Mouse (Mus musculus): ENCODE data around the gene Hs6st2. TPM values are rescaled to one million over a fixed set of nuclear protein-coding genes. Genes with fewer than 3 reads are reported as not detected.

Gene Hs6st2
- not detected in 2 replicates for total RNA-seq (2014; fragmentation: Nextera tagmentation)
- not detected in 2 replicates for total RNA-seq (2017)

DNA sequence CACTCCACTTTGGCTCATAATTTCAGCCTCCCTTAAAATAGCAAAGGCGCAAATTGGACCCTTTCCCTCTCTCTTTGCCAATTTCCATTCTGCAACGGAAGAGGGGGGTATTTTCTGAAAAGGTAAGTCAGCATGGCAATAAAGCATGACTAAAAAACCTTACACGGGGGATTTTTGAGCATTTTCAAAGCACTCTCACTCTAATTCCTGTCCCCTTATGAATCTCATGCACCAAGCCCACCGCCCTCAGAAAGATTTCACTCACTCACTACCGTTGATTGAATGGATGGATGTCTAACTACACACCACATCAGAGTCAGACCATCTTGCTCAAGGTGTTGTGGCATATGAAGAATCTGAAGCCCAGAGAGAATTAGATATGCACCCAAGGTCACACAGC is at the start of gene Hs6st2:
Hs6st2 (minus strand) TSS at position 101 of the 400 bp plus-strand sequence.
- ATAC-seq (replicated peaks; ENCODE audit: poor library complexity, severe bottlenecking), result no peak

DNA sequence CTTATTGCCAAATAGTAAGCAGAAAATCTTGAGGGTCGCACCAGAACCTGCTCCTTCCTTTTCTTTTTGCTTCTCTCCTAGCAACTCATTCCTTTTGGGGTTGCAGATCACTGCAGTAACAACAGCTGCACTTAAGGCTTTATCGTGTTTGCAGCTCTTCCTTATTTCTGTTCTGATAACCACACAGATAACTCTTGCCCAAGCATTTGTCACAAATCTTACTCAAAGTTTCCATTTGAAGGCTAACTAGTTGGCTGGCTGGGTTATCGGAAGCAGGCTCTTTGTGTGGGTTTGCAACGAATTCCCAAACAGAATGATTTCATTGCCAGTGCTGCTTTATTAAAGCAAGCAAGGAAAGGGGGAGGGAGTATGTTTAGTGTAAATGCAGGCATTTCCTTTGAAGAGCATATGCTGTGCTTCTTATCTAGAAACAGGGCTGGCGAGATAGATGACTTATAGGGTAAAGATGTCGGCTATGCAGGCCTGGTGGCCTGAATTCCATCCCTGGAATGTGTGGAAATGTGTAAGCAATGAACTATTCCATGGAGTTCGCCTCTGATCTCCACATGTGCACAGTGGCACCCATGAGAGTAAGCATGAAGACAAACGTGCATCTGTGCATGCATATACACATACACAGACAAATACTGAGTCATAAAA is 32.6 kb upstream of the Hs6st2 start:
- peak; percentile 72 for ATAC-seq (replicated peaks; ENCODE audit: poor library complexity, severe bottlenecking)

DNA sequence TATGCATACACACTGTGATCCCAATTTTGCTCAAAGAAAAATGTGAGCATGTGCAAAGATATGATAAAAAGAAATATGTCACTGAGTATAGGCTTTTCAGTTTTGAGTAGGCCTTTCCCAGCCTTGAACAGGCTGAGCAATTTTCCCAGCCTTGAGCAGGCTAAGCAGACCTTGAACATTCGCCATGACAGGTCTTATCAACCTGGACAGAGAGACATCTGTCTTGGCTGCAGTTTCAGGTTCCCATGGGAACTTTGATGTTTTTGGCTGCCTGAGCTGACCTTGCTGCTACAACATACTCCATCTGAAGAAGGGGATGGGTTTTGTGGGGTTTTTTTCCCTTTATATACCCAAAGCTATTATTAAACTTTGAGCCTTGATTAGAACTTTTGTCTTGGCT is 31.3 kb upstream of the Hs6st2 start:
- no peak for ATAC-seq (replicated peaks; ENCODE audit: poor library complexity, severe bottlenecking)

DNA sequence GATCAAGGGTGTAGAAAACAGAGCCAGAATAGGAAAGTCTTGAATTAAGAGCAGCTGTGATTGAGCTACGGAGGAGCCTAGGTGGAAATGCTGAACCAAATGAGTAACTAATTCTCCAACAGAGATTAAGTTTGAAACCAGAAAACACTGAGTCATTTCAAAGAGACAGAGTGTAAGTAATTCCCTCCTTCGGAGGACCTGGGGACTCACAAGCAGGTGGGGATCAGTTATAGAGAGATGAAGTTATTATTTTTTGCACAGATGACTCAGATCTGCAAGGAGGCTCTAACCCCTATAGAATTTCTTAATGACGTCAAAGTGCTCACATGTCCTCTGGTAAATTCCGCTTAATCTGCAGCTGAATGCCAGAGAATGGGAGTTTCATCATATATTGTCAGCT is 21.2 kb upstream of the Hs6st2 start:
- ATAC-seq (replicated peaks; ENCODE audit: poor library complexity, severe bottlenecking), result no peak

DNA sequence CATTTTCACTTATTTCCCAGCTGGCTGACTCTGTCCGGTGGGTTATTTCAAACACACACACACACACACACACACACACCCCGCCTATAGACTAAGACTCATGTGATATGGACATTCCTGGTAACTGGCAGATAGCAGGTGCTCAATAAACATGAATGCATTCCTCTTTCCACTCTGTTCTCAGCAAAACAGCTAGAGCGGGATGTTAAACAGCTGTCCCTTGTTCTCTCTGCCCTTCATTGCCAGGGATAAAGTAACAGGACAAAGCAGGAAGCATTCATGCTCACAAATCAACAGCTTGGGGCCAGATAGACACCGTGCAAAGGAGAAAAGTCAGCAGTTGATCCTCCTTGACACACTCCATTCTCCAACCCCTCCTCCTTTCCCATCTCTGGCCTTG is 17.4 kb upstream of the Hs6st2 start:
- ATAC-seq (replicated peaks; ENCODE audit: poor library complexity, severe bottlenecking), result no peak

DNA sequence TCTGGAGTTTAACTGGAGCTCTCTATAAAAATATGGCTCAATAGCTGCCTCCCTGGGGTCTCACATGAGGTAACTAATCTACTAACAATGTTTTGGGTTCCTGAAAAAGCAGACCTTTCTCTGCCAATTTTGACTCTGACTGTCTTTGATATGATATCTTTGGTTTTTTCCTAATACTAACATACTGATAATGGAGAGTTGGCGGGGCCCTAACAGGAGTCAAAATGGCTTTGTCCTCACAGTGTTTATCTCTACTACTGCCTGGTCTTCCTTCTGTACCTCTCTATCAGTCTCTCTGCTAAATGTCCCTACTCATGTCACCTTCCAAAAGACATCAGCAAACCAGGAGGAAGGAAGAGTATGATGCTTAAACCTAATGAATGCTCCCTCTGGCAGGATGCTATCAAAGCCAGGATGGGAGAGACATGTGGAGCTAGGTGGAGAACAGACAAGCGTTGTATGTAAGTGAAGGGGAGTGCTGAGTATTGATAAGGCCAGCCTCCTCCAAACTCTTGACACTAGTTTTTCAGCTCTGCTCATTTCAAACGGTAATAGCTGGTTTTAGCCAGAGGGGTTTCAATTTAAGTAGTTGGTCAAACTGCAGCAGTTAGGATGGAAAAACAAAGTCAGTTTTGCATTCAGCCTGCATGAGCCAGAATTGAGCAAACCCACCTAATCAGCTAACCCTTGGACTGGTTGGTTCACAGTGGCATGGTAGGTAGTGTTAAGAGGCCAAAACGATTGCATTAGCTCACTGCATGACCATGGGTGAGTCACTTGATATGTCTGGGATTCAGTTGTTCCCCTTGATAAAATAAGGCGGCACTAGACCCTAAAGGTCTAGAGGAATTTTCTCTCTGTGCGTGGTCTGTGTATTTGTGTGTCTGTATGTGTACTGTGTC is 4.6 kb upstream of the Hs6st2 start:
- ATAC-seq (replicated peaks; ENCODE audit: poor library complexity, severe bottlenecking), result no peak

DNA sequence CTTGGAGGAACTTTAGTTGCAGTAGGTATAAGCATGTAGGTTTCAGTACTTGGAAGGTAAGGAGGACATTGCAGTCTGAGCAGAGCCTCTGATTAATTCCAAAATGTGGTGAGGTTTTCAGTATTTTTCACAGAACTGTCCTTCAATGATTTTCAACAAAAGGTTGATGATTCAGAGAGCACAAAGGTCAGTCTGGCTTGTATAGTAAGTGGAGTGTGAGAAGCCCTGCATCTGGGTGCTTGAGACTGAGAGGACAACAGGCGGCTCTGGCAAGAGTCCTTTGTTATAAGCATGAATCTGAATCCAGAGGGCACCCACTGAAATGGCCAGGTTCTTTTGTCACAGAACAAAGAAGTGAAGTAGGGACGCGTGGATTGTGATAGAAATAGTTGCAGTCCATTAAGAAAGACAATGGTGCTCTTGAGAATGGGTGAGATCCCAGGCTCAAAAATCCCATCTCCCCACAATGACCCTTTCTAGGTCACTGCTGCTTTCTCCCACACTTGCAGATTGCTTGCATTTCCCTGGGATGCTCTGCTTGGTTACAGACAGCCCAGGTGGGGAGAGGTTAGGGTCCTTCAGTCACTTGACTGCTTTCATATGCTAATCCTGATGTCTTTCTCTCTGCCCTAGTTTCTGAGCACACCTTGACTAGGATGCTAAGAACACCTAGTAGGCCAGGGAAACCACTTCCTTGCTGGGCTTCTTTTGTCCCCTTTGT is 2.8 kb upstream of the Hs6st2 start:
- ATAC-seq (replicated peaks; ENCODE audit: poor library complexity, severe bottlenecking), result no peak

DNA sequence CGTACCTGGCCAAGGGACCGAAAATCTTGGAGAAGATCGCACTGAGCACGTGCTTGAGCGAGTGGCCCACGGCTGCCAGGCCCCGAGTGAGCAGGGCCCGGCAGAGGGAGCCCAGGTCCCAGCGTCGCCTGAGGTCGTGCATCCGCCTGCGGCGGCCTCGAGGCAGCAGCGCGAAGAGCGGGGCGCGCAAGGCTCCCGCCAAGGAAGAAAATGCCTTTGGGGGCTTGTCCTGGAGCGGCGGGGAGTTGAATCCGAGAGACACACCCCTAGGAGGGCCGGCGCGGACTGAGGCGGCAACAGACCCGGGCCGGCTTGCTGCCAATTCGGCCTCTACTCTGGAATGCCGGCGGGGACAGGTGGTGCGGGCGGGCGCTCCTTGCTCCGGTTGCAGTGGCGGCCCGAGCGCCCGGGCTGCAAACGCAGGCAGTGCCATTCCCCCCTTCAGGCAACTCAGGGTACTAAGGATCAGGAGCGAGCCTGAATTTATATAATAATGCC is 437 bp downstream of the Hs6st2 start:
- peak; percentile 37 for ATAC-seq (replicated peaks; ENCODE audit: poor library complexity, severe bottlenecking)

DNA sequence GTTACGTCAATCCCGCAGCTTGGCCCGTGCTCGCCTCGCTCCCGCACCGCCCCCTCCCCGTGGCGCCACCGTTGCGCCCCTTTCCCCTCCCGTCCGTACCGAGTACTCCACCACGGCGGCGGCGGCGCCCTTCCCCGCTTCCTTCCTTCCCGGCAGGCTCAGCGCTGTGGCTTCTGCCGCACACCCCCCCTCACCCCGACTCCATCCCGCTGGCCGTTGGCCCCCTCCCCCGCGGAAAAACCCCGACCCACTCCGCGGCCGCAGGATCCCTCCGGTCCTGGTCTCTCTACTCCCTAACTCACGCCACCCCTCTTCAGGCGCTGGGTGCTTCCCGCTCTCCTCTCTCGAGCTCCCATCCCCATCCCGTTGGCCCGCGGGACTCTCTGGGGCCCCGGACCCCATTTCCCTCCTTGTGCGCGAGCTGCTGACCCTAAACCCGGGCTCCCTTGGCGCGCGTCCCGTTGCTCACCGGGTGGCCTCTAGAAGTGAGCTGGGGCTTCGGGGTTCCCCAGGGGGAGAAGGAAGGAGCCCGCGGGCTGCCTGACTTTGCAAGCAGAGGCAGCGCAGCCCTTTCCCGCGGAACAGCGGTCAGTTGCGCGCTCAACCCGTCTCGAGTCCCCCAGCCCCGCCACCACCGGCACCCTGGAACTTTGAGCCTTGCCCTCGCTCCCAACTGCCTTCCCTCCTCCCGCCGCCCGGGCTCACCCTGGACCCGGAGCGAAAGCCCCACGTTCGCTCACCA is 1.1 kb downstream of the Hs6st2 start:
- peak; percentile 66 for ATAC-seq (replicated peaks; ENCODE audit: poor library complexity, severe bottlenecking)

DNA sequence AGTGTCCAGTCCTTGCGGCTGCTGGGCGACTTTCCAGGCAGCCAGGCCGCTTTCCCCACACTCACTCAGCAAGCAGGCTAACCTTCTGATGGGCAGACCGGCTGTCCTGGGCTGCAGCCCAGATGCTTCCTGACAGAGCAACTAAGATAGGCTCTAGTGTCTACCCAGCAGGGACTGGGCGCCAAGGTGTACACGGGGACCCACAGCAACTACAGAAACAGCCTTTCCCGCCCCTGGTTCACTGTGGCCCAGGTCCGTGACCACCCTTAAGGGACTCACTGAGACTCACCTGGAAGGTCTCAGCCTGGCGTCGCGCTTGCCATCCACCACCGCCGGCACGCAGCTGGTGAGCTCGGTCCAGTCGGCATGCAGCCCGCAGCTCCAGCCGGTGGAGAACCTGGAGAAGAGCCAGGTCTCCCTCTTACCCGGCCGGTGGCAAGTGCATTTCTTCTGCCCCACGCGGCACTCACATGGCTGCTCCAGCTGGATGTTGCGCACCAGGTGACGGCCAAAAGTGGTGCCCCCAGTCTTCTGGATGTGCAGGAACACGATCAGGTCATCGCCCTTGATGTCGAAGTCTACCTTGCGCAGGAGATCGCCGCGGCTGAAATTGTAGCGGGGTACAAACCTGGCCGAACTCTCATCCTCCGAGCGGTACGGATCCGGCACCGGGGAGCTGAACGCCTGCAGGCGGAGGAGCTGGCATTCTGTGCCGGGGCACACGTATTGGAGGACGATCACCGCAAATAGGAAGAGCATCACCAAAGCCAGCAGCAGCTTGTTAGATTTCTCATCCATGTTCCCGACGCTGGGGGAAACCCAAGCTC is 1.8 kb downstream of the Hs6st2 start:
- ATAC-seq (replicated peaks; ENCODE audit: poor library complexity, severe bottlenecking), result 0 out of 2 replicates have a peak, but pooled peaks have one; percentile 12

DNA sequence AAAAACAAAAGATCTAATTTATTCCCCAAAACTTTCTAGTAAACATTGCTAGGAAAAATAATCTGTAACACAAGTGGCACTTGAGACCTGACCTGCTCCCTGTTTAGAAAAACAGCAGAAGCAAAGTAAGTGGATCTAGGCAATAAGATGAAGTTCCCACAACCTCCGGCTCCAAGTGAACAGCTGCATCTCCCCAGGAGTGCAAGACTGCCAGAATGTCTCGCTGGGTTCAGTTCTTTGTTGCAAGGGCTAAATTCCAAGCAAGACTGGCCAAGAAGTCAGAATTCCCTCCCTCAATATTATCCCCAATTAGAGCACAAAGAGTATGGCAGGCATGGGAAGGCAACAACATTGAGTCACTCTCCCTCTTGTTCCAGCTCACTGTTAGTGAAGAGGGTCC is 23.4 kb downstream of the Hs6st2 start:
- ATAC-seq (replicated peaks; ENCODE audit: poor library complexity, severe bottlenecking), result no peak

DNA sequence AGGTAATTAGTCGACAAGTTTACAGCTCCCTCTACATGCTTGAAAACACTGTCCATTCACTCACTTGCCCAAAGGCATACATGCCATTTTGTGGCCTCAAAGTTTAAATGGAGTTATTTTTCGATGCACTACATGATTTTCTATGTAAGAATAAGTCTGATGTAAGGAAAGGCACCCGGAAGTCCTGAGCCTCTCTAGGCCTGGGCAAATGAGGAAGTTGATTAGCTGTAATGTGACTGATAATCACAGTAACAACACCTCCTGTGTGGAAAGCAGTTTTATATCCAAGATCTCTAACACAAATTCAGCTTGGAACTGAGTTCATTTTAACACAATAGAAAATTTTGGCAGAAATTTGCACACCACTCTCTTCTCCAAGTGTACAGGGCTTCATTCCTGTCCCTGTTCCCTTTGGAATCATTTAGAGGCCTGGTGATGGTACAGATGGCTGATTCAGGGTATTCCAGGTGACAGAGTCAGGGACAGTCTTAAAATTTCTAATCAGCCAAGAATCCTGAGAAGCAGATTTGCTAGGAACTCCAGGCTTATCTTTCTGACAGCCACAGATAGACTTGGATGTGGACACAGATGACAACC is 38.9 kb downstream of the Hs6st2 start:
- ATAC-seq (replicated peaks; ENCODE audit: poor library complexity, severe bottlenecking), result no peak

DNA sequence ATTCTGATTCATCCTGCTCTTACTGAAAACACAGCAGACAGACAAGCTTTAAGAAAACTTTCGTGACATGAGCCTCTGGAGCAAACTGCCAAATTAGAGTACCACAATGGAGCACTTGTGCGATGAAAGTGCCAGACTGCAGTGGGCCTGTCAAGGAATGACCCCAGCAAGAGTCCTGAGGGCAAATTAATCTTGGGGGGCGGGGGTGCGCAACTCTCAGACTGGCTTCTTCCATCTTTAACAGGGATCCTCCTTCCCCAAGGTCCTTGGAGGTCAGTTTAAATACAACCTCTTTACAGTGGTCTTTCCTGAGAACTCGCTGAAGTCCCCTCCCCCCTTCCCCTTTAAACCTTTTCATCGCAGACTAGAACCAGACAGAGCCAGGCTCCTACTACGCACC is 45.9 kb downstream of the Hs6st2 start:
- no peak for ATAC-seq (replicated peaks; ENCODE audit: poor library complexity, severe bottlenecking)

DNA sequence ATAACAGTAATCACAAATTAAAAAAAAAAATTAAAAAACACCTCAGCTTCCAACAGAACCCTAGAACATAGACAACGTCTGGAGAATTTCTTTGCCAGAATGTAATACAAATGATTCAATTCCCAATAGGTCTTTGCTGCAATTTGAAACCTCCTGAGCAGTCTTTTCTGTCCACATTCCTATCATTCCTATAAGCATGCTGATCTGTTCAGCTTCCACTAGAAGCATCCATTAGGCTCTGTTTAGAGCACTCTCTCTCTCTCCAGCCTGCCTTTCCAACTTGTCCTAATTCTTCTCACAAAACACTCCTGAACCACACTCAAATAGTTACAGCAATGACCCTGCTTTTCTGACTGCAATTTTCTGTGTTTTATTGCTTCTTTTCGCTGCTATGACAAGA is 50.3 kb downstream of the Hs6st2 start:
- ATAC-seq (replicated peaks; ENCODE audit: poor library complexity, severe bottlenecking), result no peak

DNA sequence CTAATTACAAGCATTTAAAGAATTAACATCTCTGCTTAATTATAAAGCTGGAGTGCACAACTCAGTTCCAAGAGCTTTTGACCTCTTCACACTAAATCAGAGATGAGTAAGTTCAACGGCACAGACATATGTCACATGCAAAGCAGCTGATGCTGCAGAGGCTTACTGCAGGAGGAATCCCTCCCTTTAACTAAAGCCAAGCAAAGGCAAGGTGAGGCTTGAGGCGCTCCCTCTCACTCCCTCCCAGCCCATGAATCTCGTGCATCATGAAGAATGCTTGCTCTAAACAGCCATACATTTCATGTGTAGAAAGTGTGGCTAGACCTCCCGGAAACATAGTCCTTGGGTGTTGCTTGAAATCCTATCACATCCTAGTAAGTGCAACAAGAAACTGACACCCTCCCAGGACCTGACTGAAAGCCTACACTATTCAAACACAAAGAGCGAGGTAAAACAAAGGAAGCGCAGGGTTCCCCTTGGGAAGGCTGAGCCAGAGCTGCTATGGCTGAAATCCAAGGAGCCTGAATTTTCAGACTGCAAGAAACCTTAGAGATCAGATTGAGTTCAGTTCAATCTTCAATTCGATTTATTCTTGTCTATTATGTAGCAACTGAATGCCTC is 67.2 kb downstream of the Hs6st2 start:
- no peak for ATAC-seq (replicated peaks; ENCODE audit: poor library complexity, severe bottlenecking)

DNA sequence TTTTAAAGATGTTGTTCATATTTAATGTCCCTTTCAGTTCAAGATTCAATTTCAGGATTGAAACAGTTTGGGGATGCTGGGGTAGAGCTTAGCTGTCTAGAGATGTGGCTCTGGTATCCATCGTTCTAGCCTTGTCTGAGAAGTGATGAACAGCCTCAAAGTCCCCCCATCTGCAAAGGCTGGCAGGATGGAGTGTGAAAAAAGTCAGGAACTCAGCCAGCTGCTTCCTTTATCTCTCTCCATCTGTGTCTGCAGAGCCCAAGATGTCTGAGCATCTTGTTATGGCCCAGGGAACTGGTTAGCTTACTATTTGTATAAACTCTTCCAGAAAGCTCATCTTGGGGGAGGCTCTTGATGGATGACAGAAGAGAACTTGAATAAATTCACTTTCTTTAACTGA is 70.9 kb downstream of the Hs6st2 start:
- no peak for ATAC-seq (replicated peaks; ENCODE audit: poor library complexity, severe bottlenecking)

DNA sequence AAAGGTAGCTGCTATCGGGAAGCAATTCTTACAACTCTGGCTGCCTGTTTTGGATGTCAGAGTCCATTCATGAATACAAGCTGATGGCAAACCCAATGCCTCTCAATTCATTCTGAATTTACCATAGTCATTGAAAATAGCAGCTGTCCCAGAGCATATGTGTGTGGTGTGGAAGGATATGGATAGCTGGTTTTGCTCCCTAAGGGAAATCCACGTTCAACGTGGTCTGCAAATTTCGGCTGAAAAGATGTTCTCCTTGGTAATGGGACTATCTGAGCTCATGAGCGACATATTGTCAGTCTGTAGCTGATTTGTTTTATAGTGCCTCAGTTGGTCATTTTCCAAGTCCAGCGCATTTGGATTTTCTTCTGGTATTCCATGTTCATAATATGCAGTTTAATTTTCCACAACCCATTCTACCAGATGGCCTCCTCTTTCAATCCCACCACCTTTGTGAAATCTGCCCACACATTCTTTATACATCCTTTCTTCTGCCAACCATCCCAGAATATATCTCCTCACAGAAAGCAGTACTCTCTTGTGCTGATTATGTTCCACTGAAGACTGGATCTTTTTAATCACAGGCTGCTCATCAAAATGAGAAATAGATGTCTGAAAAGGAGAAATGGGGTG is 75.3 kb downstream of the Hs6st2 start:
- ATAC-seq (replicated peaks; ENCODE audit: poor library complexity, severe bottlenecking), result no peak

DNA sequence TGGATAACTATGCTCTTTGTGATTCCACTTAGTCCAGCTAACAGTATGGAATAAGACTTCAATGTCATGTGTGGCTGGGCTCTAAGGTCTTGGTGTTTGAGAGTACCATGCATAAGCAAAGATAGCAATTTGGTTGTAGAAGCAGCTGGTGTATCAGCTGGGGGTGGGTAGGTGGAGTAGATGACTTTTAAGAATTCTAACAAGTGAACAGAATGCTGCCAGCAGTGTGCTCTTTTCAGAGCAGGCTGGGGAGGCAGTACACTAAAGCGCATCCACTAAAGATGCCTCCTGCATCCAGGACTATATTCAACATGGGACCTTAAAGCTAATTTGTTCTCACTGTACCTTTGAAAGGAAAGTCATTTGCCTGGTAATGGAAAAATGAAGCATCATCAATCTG is 88.9 kb downstream of the Hs6st2 start:
- no peak for ATAC-seq (replicated peaks; ENCODE audit: poor library complexity, severe bottlenecking)

All from granulocyte monocyte progenitor cell, adult 5-6 weeks (primary cell).